Mouse (Mus musculus) retina, postnatal 1 day (tissue): Measurements from ENCODE around the gene Sstr2.
"Not testable (repeated sequence)": the region's sequence is repeated elsewhere in the genome, so short reads cannot be mapped to it uniquely, and the experiment has no call there.

Experiments used
- DNase-seq: peaks from one replicate; pipeline ENCODE4 v3.0.0-alpha.2; 2012

The Sstr2 gene

GRCm38 (mm10) chr11:113658763-113659162, 39.6 kb downstream of the Sstr2 start:
- no peak for DNase-seq

- DNase-seq = not testable (repeated sequence)
Observed at GRCm38 (mm10) chr11:113660213-113660612, 41.1 kb downstream of the Sstr2 start.

GRCm38 (mm10) chr11:113660940-113661339, 41.8 kb downstream of the Sstr2 start:
- DNase-seq = no peak

- no peak for DNase-seq
Observed at GRCm38 (mm10) chr11:113661835-113662351, 42.8 kb downstream of the Sstr2 start.

- DNase-seq = no peak
Observed at GRCm38 (mm10) chr11:113664279-113664678, 45.1 kb downstream of the Sstr2 start.

GRCm38 (mm10) chr11:113666205-113666604, 47.1 kb downstream of the Sstr2 start:
- DNase-seq = no peak

GRCm38 (mm10) chr11:113666648-113667047, 47.5 kb downstream of the Sstr2 start:
- DNase-seq = no peak

GRCm38 (mm10) chr11:113667122-113667521, 48.0 kb downstream of the Sstr2 start:
- no peak for DNase-seq

- no peak for DNase-seq
Observed at GRCm38 (mm10) chr11:113667704-113668103, 48.6 kb downstream of the Sstr2 start.

GRCm38 (mm10) chr11:113668857-113669256, 49.7 kb downstream of the Sstr2 start:
- DNase-seq = no peak

- DNase-seq = no peak
Observed at GRCm38 (mm10) chr11:113669711-113670110, 50.6 kb downstream of the Sstr2 start.

- no peak for DNase-seq
Observed at GRCm38 (mm10) chr11:113673614-113674013, 54.5 kb downstream of the Sstr2 start.

- DNase-seq = no peak
Observed at GRCm38 (mm10) chr11:113674595-113674994, 55.5 kb downstream of the Sstr2 start.
